9 mouse cellular contexts compared by ENCODE assay signal in genomic region chr7:105425424-105426043, GRCm38 (mm10). TPM values are rescaled to one million over a fixed set of nuclear protein-coding genes. Genes with fewer than 3 reads are reported as not detected.
A peak's percentile ranks its signal among the peaks of the same experiment; 100 is the strongest.
DNase-seq lines count a peak whose midpoint lies in the region; ATAC-seq and TF ChIP-seq lines count a peak whose summit lies in the region.
"Had no signal": no experiment of that assay in that cellular context is flagged by ENCODE, and none has a peak within 500 bp of the region (broad histone marks: within the 10 kb centered on the region; RNA-seq: fewer than 3 reads in every experiment).

TSS of gene Cckbr (plus strand) at chr7:105425731.

- H3K9me3 ChIP-seq in heart, embryonic 12.5 days (replicated peaks), result no peaks in the 10 kb centered on the region
- no peaks in the 10 kb centered on the region for H3K9me3 ChIP-seq in forebrain, postnatal 0 days (ENCODE audit: low read length)
- H3K9me3 ChIP-seq in limb, embryonic 14.5 days (ENCODE audit: control insufficient read depth, low read length), result no peaks in the 10 kb centered on the region

- no peak for TF ChIP-seq CTCF in forebrain, postnatal 0 days (IDR thresholded peaks at IDR 0.05; ENCODE audit: low read depth)
- no peak for TF ChIP-seq CTCF in thymus, adult 2 months (IDR thresholded peaks at IDR 0.05; ENCODE audit: borderline replicate concordance, control insufficient read depth, extremely low read depth, insufficient read depth, low read length, poor library complexity)

- no peak within 1 kb of the TSS for H3K27ac ChIP-seq in heart, embryonic 12.5 days (ENCODE audit: poor library complexity, severe bottlenecking)
- no peak within 1 kb of the TSS for H3K27ac ChIP-seq in forebrain, postnatal 0 days (ENCODE audit: low read depth, low read length)
- H3K27ac ChIP-seq in limb, embryonic 14.5 days (replicated peaks; ENCODE audit: low read depth, low read length), result no peak within 1 kb of the TSS
- H3K27ac ChIP-seq in thymus, adult 2 months (ENCODE audit: control insufficient read depth, insufficient read depth, low read length), result no peak within 1 kb of the TSS

- 3% methylated on average over 31 of the region's 31 CpGs for WGBS in heart, embryonic 12.5 days
- WGBS in forebrain, postnatal 0 days, result 2% methylated on average over 31 of the region's 31 CpGs
- 3% methylated on average over 27 of the region's 31 CpGs for WGBS in limb, embryonic 14.5 days
- 6% methylated on average over 31 of the region's 31 CpGs for WGBS in thymus, adult 2 months

- peak; percentile 73 for ATAC-seq in heart, embryonic 12.5 days (ENCODE audit: insufficient number of reproducible peaks, low FRiP score)
- peak; percentile 77 for ATAC-seq in forebrain, postnatal 0 days
- no peak for ATAC-seq in limb, embryonic 14.5 days (ENCODE audit: low FRiP score, low read depth)

- H3K27me3 ChIP-seq in heart, embryonic 12.5 days (replicated peaks), result peaks cover 66% of the 10 kb centered on the region
- H3K27me3 ChIP-seq in forebrain, postnatal 0 days (ENCODE audit: insufficient read depth, low read length), result no peaks in the 10 kb centered on the region; the same call in 1 of the 2 replicates
- peaks cover 23% of the 10 kb centered on the region; the same call in 1 of the 2 replicates for H3K27me3 ChIP-seq in limb, embryonic 14.5 days (ENCODE audit: control insufficient read depth, insufficient read depth, low read length)
- H3K27me3 ChIP-seq in thymus, adult 2 months (ENCODE audit: control insufficient read depth, insufficient read depth, low read length), result peaks cover 4% of the 10 kb centered on the region; the same call in 1 of the 2 replicates

- intact Hi-C loops in heart, postnatal 25 days (cut with DNase I), result no loop called here

- peak within 1 kb of the TSS; percentile 50 for H3K4me3 ChIP-seq in heart, embryonic 12.5 days
- H3K4me3 ChIP-seq in forebrain, postnatal 0 days (ENCODE audit: low read depth, low read length), result peak within 1 kb of the TSS; percentile 53
- peak within 1 kb of the TSS; percentile 32 for H3K4me3 ChIP-seq in limb, embryonic 14.5 days (replicated peaks; ENCODE audit: low read length)
- no peak within 1 kb of the TSS for H3K4me3 ChIP-seq in thymus, adult 2 months (ENCODE audit: control insufficient read depth, insufficient read depth, low read length)

- peaks cover 16% of the 10 kb centered on the region; the same call in 1 of the 2 replicates for H3K4me1 ChIP-seq in heart, embryonic 12.5 days (replicated peaks)
- no peaks in the 10 kb centered on the region for H3K4me1 ChIP-seq in forebrain, postnatal 0 days (ENCODE audit: insufficient read depth)
- H3K4me1 ChIP-seq in limb, embryonic 14.5 days (ENCODE audit: control insufficient read depth, insufficient read depth, low read length), result no peaks in the 10 kb centered on the region
- no peaks in the 10 kb centered on the region for H3K4me1 ChIP-seq in thymus, adult 2 months (replicated peaks; ENCODE audit: control insufficient read depth, insufficient read depth, low read length)

- no peaks in the 10 kb centered on the region for H3K36me3 ChIP-seq in heart, embryonic 12.5 days
- no peaks in the 10 kb centered on the region for H3K36me3 ChIP-seq in forebrain, postnatal 0 days (ENCODE audit: insufficient read depth)
- H3K36me3 ChIP-seq in limb, embryonic 14.5 days (ENCODE audit: control insufficient read depth, insufficient read depth, low read length), result no peaks in the 10 kb centered on the region
- H3K36me3 ChIP-seq in thymus, adult 2 months (ENCODE audit: control insufficient read depth, insufficient read depth, low read length), result no peaks in the 10 kb centered on the region

- no peak for TF ChIP-seq POLR2A in limb, embryonic 14.5 days (IDR thresholded peaks at IDR 0.05; ENCODE audit: borderline replicate concordance, extremely low read depth, insufficient read depth, insufficient read length)
- TF ChIP-seq POLR2A in thymus, adult 2 months (IDR thresholded peaks at IDR 0.05; ENCODE audit: control insufficient read depth, extremely low read depth, insufficient read depth, low read length, poor library complexity), result no peak

- peak within 1 kb of the TSS; percentile 31; the same call in 1 of the 2 replicates for H3K9ac ChIP-seq in heart, embryonic 12.5 days
- H3K9ac ChIP-seq in forebrain, postnatal 0 days, result peak within 1 kb of the TSS; percentile 58
- peak within 1 kb of the TSS; percentile 28; the same call in 1 of the 2 replicates for H3K9ac ChIP-seq in limb, embryonic 14.5 days (ENCODE audit: low read depth, low read length, severe bottlenecking)

- DNase-seq in heart, postnatal 25 days (ENCODE audit: low spot score), result no peak
- DNase-seq in Muller cell, postnatal 12 days (ENCODE audit: inconsistent ontology term), result peak; percentile 9
- peak; percentile 47 for DNase-seq in forebrain, postnatal 0 days
- no peak for DNase-seq in limb, embryonic 14.5 days (ENCODE audit: low spot score)
- DNase-seq in right cerebral cortex, postnatal 4 days, result peak; percentile 33
- no peak for DNase-seq in adrenal gland, postnatal 25 days
- DNase-seq in thymus, adult 2 months, result no peak

- H3K4me2 ChIP-seq in heart, embryonic 12.5 days, result peak within 1 kb of the TSS; percentile 91
- peak within 1 kb of the TSS; percentile 90 for H3K4me2 ChIP-seq in forebrain, postnatal 0 days (ENCODE audit: low read depth)
- H3K4me2 ChIP-seq in limb, embryonic 14.5 days (replicated peaks; ENCODE audit: low read depth, low read length, severe bottlenecking), result peak within 1 kb of the TSS; percentile 52

RNA-seq across cellular contexts. Expression of gene Cckbr, which starts in this region (rescaled TPM):
- not detected in 2 replicates for polyA plus RNA-seq in heart, embryonic 12.5 days (2016; fragmentation: Nextera tagmentation; extraction: Ambion mirVana)
- not detected for total RNA-seq in heart, postnatal 25 days (2021)
- total RNA-seq in forebrain, postnatal 0 days (2014; rRNA removed), result 3.5 and 6.2 TPM in 2 replicates
- polyA plus RNA-seq in forebrain, postnatal 0 days (2015; fragmentation: Nextera tagmentation; extraction: Ambion mirVana), result 3.2 and 5.1 TPM in 2 replicates
- polyA plus RNA-seq in limb, embryonic 14.5 days (2012; rRNA removed), result 0.03 TPM in 1 of 2 replicates, not detected in the other
- polyA plus RNA-seq in limb, embryonic 14.5 days (2014; fragmentation: Nextera tagmentation; extraction: Ambion mirVana), result not detected in 2 replicates
- not detected in 2 replicates for total RNA-seq in adrenal gland, postnatal 25 days (2021)
- 0.24 and 0.28 TPM in 2 replicates for polyA plus RNA-seq in thymus, adult 2 months (2012; rRNA removed)
- polyA plus RNA-seq: large intestine, adult 2 months had no signal

Comparison
In these comparisons a context has a peak if more than half of its experiments do, and no peak if none do; other contexts are left out.
1. Peak in ATAC-seq, H3K4me3 ChIP-seq, H3K9ac ChIP-seq and H3K4me2 ChIP-seq in heart, embryonic 12.5 days; RNA of the gene not detected or under 1 TPM.
2. DNase-seq: peak in Muller cell, postnatal 12 days (single experiment), forebrain, postnatal 0 days (single experiment) and right cerebral cortex, postnatal 4 days (single experiment); none in heart, postnatal 25 days (single experiment), limb, embryonic 14.5 days (single experiment), adrenal gland, postnatal 25 days (single experiment) and thymus, adult 2 months (single experiment).
3. Peak in every context shown above with its lines, with median percentiles within 50 percentile points of each other: H3K4me2 ChIP-seq and H3K9ac ChIP-seq.